Mouse (Mus musculus): ENCODE results near the gene Crocc.

GRCm38 (mm10) chr4:141068655-141069054, 8.3 kb upstream of the Crocc start:
- TF ChIP-seq CTCF (IDR thresholded peaks at IDR 0.05; ENCODE audit: borderline replicate concordance, extremely low read depth, insufficient read depth, insufficient read length) = no peak
- TF ChIP-seq POLR2A (IDR thresholded peaks at IDR 0.05; ENCODE audit: borderline replicate concordance, extremely low read depth, insufficient read depth, insufficient read length, poor library complexity, severe bottlenecking) = no peak

Data from brain, embryonic 14.5 days (tissue).